Mouse (Mus musculus) liver, embryonic 15.5 days (tissue): ENCODE measurements around the gene Ifit2. TPM values are rescaled to one million over a fixed set of nuclear protein-coding genes. Genes with fewer than 3 reads are reported as not detected.
"Not testable (repeated sequence)": the region's sequence is repeated elsewhere in the genome, so short reads cannot be mapped to it uniquely, and the experiment has no call there.

Experiments
- ATAC-seq: fragments of 200-750 bp; cut with Nextera tagmentation; 2 replicates; pipeline ENCODE4 v1.8.0; 2017; ENCODE audit warnings: moderate number of reproducible peaks, mild to moderate bottlenecking, moderate library complexity; ENCODE audit not compliant: insufficient read depth
- H3K27ac ChIP-seq: fragments of 300-500 bp; sonication (generic); replicated peaks from 2 replicates; pipeline ENCODE4 v1.5.1; 2015; ENCODE audit warnings: mild to moderate bottlenecking, inconsistent platforms
- H3K27me3 ChIP-seq: fragments of 300-500 bp; sonication (generic); 2 replicates; pipeline ENCODE4 v1.6.1; 2015; ENCODE audit warnings: mild to moderate bottlenecking, inconsistent platforms
- H3K36me3 ChIP-seq: fragments of 300-500 bp; sonication (generic); replicated peaks from 2 replicates; pipeline ENCODE4 v1.6.1; 2015; ENCODE audit warnings: moderate library complexity, mild to moderate bottlenecking, inconsistent platforms
- H3K4me1 ChIP-seq: fragments of 300-500 bp; sonication (generic); replicated peaks from 2 replicates; pipeline ENCODE4 v1.6.1; 2015; ENCODE audit warnings: inconsistent platforms
- H3K4me2 ChIP-seq: fragments of 300-500 bp; sonication (generic); 2 replicates; pipeline ENCODE4 v1.6.1; 2015; ENCODE audit warnings: moderate library complexity, mild to moderate bottlenecking, inconsistent platforms
- H3K4me3 ChIP-seq: fragments of 300-500 bp; sonication (generic); replicated peaks from 2 replicates; pipeline ENCODE4 v1.5.1; 2015; ENCODE audit warnings: mild to moderate bottlenecking, inconsistent platforms
- H3K9ac ChIP-seq: fragments of 300-500 bp; sonication (generic); 2 replicates; pipeline ENCODE4 v1.6.1; 2015; ENCODE audit warnings: moderate library complexity, mild to moderate bottlenecking, inconsistent platforms
- H3K9me3 ChIP-seq: fragments of 300-500 bp; sonication (generic); replicated peaks from 2 replicates; pipeline ENCODE4 v1.6.1; 2016; ENCODE audit warnings: inconsistent platforms
- WGBS: fragments of 180-500 bp; shearing (Covaris S2); methylation state at CpG from one replicate; pipeline ENCODE4 v1.1.7; 2015; ENCODE audit warnings: mixed read lengths; ENCODE audit not compliant: insufficient replicate concordance; 5-methylcytosine and 5-hydroxymethylcytosine counted together
- polyA plus RNA-seq: library from polyadenylated mRNA; unstranded; fragments of >200 nt; fragmentation: Nextera tagmentation; extraction: Ambion mirVana; gene quantifications from 2 replicates; pipeline ENCODE4 v1.2.1, GENCODE M21; 2015

Gene Ifit2
- polyA plus RNA-seq, 1 experiment from 2014 or later, result 3.0 TPM

GRCm38 (mm10) chr19:34598341-34598740, 47.8 kb downstream of the Ifit2 start:
- Histone ChIP-seq H3K4me1 (no peaks in the 10 kb centered on the region), H3K36me3 (no peaks in the 10 kb centered on the region), H3K27ac (no peak overlapping the region), H3K27me3 (no peaks in the 10 kb centered on the region), H3K9ac (no peak overlapping the region), H3K9me3 (no peaks in the 10 kb centered on the region), H3K4me2 (no peak overlapping the region), H3K4me3 (no peak overlapping the region)
- ATAC-seq, result no peak
- WGBS, result 58% methylated on average over 2 of the region's 2 CpGs

DNA sequence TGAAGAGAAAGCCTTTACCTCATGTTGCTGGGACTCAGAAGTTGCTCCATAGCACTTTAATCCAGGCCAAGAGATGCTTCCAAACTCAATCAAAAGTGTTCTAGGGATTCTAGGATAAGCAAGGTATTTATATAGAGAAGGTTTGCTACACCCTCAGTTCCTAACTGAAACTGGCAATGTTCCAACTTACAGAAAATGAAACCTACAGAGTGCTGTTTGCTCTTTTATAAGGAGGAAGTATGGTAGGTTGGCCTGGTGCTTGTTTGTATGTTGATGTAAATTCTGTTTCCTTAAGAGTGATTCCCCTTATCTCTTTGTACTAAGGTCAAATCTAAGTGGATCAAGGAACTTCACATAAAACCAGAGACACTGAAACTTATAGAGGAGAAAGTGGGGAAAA, 48.8 kb downstream of the Ifit2 start:
- not testable (repeated sequence) for H3K27ac ChIP-seq, H3K4me2 ChIP-seq, ATAC-seq, H3K27me3 ChIP-seq, H3K4me3 ChIP-seq, H3K9ac ChIP-seq, H3K4me1 ChIP-seq, H3K36me3 ChIP-seq, H3K9me3 ChIP-seq

DNA sequence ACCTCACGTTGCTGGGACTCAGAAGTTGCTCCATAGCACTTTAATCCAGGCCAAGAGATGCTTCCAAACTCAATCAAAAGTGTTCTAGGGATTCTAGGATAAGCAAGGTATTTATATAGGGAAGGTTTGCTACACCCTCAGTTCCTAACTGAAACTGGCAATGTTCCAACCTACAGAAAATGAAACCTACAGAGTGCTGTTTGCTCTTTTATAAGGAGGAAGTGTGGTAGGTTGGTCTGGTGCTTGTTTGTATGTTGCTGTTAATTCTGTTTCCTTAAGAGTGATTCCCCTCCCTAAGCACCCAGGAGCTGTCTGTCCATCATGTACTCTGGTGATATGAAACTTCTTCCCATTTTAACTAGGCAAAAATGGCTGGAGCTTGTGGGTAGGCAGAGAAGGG, 51.4 kb downstream of the Ifit2 start, which contains the start of gene Ifit1bl1:
Ifit1bl1 (minus strand) TSS at position 69 of the 400 bp plus-strand sequence.
- not testable (repeated sequence) for H3K36me3 ChIP-seq, ATAC-seq, H3K4me1 ChIP-seq, H3K9me3 ChIP-seq, H3K27ac ChIP-seq, H3K27me3 ChIP-seq, H3K4me3 ChIP-seq, H3K4me2 ChIP-seq, H3K9ac ChIP-seq
- WGBS, result 41% methylated on average over 1 of the region's 1 CpGs

- H3K4me2 ChIP-seq, result no peak overlapping the region
- whole genome bisulfite sequencing, result 57% methylated on average over 3 of the region's 3 CpGs
- no peak overlapping the region for H3K4me3 ChIP-seq
- no peak for ATAC-seq
- H3K36me3 ChIP-seq, result no peaks in the 10 kb centered on the region
- H3K27me3 ChIP-seq, result no peaks in the 10 kb centered on the region
- H3K9ac ChIP-seq, result no peak overlapping the region
- no peaks in the 10 kb centered on the region for H3K9me3 ChIP-seq
- H3K27ac ChIP-seq, result no peak overlapping the region
- H3K4me1 ChIP-seq, result no peaks in the 10 kb centered on the region
These were observed 55.0 kb downstream of the Ifit2 start for GRCm38 (mm10) chr19:34605472-34605871.

DNA sequence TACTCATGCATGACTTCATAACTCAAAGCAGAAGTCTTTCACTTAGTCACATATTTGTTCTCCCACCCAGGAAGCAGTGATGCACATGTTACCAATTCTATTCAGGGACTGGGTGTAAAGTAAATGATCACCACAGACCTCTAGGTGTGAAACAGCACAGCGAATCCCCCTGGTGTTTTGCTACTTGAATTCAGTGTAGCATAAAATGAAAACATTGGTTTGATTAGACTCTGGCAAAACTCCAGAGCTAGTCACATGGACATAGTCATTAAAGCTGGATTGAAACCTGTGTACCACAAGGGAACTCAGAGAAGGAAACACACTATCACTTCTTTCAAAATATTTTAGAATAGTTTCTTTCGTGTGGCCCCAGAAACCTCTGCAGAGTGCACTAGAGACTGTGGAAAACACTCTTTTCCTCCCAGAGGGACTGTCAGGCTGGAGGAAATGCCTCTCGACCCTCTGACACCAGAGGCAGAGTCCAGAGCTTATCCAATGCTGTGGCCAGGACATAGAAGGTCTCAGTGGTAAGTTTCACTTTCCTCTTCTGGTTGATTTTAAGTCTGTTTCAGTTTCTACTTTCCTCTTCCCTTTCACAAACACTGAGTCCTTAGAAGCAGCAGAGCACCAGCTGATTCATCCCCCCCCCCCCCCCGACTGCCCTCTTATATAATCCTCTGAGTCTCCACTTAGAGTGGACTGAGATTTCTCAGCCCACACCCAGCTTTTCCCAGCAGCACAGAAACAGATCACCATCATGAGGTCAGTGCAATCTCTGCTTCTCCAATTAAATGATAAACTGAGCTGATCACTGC, 57.0 kb downstream of the Ifit2 start, which contains the start of gene Ifit3b:
Ifit3b (plus strand) TSS at position 734 of the 815 bp plus-strand sequence.
- ATAC-seq, result peak; percentile 58
- 22% methylated on average over 4 of the region's 4 CpGs for WGBS
- H3K9ac ChIP-seq, H3K27ac ChIP-seq, H3K27me3 ChIP-seq, H3K4me2 ChIP-seq, H3K36me3 ChIP-seq, H3K9me3 ChIP-seq, H3K4me3 ChIP-seq, H3K4me1 ChIP-seq: not testable (repeated sequence)

DNA sequence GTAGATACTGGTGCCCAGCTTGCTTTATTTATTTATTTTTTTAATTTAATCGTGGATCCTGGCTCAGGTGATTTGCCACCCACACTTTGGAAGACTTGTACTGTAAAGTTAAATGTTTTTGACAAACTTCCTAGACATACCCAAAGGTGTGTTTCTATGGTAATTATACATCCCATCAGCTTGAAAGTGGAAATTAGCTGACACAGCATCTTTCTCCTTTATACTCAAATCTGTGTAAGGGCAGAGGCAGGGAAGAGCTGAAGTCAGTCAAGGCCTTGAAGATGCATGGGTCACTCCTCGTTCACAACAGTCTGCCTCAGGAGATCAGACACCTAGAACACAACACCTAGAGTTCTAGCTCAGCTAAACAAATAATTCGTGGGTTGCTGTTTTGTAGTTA, 59.6 kb downstream of the Ifit2 start:
- H3K36me3 ChIP-seq, H3K4me3 ChIP-seq, H3K9ac ChIP-seq, H3K4me2 ChIP-seq, H3K27me3 ChIP-seq, H3K4me1 ChIP-seq, H3K27ac ChIP-seq, H3K9me3 ChIP-seq, ATAC-seq: not testable (repeated sequence)
- 44% methylated on average over 3 of the region's 3 CpGs for WGBS

DNA sequence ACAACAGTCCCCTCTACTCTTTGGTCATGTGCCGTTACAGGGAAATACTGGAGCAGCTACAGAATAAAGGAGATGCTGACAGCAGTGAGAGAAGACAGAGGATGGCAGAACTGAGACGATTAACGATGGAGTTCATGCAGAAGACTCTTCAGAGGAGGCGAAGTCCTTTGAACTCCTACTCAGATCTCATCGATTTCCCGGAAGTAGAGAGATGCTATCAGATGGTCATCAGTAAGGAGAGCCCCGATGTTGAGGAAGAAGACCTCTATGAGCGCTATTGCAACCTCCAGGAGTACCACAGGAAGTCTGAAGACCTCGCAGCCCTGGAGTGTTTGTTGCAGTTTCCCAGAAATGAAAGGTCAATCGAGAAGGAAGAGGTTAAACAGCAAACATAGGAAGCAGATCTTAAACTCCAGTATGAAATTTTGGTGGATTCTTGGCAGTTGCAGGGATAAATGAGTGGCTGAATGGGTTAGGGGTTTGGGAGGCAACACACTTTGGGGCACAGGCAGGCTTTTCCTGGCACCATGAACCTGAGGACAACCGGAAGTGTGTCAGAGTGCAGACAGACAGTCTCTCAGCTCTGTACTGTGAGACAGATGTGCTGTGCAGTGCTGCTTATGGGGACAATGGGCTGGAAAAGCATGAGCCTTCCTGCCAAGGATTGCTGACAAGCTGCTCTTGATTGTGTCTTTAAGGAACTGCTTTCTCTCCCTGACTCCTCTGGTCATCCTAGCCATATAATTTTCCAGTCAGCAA, 61.9 kb downstream of the Ifit2 start:
- ATAC-seq, H3K9me3 ChIP-seq, H3K4me2 ChIP-seq, H3K4me3 ChIP-seq, H3K27ac ChIP-seq, H3K36me3 ChIP-seq, H3K9ac ChIP-seq, H3K27me3 ChIP-seq, H3K4me1 ChIP-seq: not testable (repeated sequence)
- 53% methylated on average over 5 of the region's 11 CpGs for WGBS

DNA sequence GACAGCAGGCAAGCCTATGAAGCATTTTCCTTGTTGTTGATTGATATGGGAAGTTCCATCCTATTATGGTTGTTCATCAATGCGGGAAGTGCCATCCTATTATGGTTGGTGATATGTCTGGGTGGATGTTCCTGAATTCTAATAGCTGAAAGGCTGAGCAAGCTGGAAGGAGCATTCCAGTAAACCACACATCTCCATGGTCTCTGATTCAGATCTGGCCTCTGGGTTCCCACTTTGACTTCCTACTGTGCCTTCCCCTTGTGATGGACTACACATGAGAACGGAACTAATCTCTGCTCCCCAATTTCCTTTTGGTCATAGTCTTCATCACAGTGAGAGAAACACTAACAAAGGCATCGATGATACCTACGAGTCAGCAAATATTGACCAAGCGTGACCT, 70.4 kb downstream of the Ifit2 start:
- Histone ChIP-seq H3K9ac (no peak overlapping the region), H3K36me3 (no peaks in the 10 kb centered on the region), H3K4me2 (no peak overlapping the region), H3K4me3 (no peak overlapping the region), H3K9me3 (no peaks in the 10 kb centered on the region), H3K4me1 (no peaks in the 10 kb centered on the region), H3K27me3 (no peaks in the 10 kb centered on the region), H3K27ac (no peak overlapping the region)
- 69% methylated on average over 5 of the region's 5 CpGs for WGBS
- ATAC-seq, result no peak

DNA sequence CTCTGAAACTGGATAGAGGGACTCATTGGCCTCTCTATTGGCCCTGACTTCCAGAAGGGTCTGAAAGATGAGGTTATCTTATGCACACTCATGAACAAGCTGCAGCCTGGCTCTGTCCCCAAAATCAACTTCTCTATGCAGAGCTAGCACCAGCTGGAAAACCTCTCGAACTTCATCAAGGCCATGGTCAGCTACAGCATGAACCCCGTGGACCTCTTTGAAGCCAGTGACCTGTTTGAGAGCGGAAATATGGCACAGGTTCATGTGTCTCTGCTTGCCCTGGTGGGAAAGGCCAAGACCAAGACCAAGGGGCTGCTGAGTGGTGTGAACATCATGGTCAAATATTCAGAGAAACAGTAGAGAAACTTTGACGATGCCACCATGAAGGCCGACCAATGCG, 73.3 kb downstream of the Ifit2 start:
- H3K4me2 ChIP-seq, result no peak overlapping the region

GRCm38 (mm10) chr19:34624663-34625062, 74.2 kb downstream of the Ifit2 start:
- H3K4me2 ChIP-seq, result no peak overlapping the region
- H3K27me3 ChIP-seq, result no peaks in the 10 kb centered on the region
- no peak overlapping the region for H3K4me3 ChIP-seq
- no peak overlapping the region for H3K27ac ChIP-seq
- no peaks in the 10 kb centered on the region for H3K9me3 ChIP-seq
- no peak for ATAC-seq
- no peaks in the 10 kb centered on the region for H3K36me3 ChIP-seq
- no peaks in the 10 kb centered on the region for H3K4me1 ChIP-seq
- H3K9ac ChIP-seq, result no peak overlapping the region
- WGBS, result 38% methylated on average over 4 of the region's 4 CpGs

More for the DNA sequence above, 73.3 kb downstream of the Ifit2 start:
- H3K27me3 ChIP-seq, result no peaks in the 10 kb centered on the region
- no peaks in the 10 kb centered on the region for H3K9me3 ChIP-seq
- H3K36me3 ChIP-seq, result no peaks in the 10 kb centered on the region
- WGBS, result 78% methylated on average over 6 of the region's 6 CpGs
- no peak overlapping the region for H3K4me3 ChIP-seq
- H3K4me1 ChIP-seq, result no peaks in the 10 kb centered on the region
- ATAC-seq, result no peak
- H3K27ac ChIP-seq, result no peak overlapping the region
- H3K9ac ChIP-seq, result no peak overlapping the region
